Mouse (Mus musculus): ENCODE data around the gene Cavin1.

DNA sequence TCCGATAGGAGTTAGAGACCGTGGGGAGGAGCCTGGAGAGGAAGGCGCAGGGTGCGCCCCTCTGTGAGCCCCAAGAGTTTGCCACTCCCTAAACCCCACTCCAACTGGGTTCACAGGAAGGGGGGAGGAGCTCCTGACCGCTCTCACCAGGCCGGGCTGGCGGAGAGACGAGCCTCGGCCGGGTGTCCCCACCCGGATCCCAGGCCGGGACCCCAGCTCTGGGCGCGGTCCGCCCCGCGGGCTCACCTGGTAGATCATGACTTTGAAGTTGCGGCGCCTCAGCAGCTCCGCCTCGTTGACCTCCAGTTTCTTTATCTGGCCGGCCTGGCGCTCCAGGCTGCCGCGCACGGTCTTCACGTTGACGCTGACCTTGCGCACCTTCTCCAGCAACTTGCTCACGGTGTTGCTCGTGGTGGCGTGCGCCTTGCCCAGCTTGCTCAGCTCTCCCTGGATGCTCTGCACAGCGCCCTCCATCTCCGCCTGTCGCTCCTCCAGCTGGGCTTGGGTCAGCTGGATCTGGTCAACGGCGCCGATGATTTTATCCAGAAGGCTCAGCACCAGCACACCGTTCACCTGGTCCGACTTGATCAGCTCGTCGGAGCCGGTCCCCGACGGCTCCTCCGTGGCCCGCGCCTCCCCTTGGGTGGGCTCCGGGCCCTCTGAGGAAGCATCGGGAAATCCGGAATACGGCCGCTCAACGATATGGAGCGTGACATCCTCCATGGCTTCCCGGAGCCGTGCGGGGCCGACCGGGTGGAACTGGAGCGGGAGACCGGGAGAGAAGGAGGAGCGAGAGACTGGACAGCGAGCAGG lies 737 bp downstream of the Cavin1 start:
- TF ChIP-seq CTCF (IDR thresholded peaks at IDR 0.05; ENCODE audit: extremely low read depth, insufficient read length, insufficient replicate concordance, low read depth, low read length) (no peak), POLR2A (IDR thresholded peaks at IDR 0.05; ENCODE audit: low read depth, low read length) (no peak)
